Mouse (Mus musculus): Measurements from ENCODE around the gene Ntm.

Ntm gene

DNA sequence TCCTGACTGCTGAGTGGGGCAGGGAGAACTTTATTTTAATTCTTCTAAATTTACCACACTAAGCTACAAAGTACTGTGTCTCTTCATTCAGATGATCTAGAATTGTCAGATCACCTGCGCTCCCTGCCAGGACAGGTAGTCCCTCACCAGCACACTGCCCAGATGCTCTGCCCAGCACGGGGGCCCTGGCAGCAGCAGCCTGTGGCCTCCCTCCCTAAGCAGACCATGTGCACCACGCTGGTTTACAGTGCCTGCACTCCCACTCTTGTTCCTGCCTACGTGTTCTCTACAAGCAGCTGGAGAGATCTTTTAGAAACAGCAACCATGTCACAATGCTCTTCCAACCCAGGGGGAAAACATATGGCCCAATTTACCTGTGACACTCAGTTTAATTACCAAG, 490.7 kb downstream of the Ntm start:
- DNase-seq (ENCODE audit: low read depth), result no peak

- no peak for DNase-seq (ENCODE audit: low read depth)
Observed at GRCm38 (mm10) chr9:29464756-29465155, 498.2 kb downstream of the Ntm start.

DNA sequence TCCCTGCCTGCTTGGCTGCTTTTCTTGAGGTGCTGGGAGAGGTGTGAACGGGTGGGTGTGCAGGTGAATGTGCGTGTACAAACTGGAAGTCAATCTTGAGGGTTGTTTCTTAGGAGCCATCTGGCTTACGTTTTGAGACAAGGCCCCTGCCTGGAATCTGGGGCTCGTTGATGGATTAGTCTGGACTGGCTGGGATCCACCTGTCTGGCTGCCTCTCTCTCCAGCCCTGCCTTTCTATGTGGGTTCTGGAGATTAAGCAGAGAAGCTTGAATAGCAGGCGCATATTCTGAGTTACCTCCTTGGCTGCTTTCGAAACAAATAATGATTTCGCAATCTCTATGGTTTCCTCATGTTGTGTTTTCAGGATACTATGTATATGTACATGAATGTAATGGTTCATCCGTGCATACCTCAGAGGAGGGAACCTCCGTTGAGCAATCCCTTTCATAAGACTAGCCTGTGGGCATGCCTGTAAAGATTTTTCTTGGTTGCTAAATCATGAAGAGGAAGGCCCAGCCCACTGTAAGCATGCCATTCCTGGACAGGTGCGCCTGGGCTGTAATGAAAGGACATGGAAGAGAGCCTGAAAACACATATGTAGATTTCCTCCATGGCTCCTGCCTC, 499.9 kb downstream of the Ntm start:
- no peak for DNase-seq (ENCODE audit: low read depth)

DNA sequence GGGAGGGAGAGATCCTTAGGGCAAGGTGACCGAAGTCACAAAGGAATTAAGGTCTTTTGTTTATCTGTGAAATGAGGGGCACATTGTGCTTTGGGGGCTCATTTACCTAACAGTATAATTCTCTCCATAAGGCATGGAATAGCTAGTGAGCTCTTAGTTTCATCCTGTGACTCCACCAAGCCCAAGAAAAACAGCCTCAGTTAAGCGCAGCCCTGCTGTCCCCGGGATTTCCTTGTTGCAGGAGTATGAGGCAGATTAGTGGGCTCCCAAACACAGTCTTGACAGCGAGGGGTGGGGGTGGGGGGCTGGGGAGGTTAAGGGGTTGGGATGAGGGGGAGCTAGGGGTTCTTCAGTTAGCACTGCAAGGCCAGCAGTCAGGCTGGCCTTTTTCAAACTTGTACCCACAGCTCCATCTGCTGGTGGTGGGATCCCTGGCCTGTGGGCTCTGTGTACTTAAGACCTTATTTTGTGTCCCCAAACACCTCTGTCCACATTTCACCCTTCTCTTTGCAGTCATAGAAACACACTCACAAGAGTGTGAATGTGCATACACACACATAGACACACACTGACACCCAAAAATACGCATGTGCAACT, 504.9 kb downstream of the Ntm start:
- no peak for DNase-seq (ENCODE audit: low read depth)

GRCm38 (mm10) chr9:29456014-29456413, 506.9 kb downstream of the Ntm start:
- no peak for DNase-seq (ENCODE audit: low read depth)

GRCm38 (mm10) chr9:29451232-29451631, 511.7 kb downstream of the Ntm start:
- no peak for DNase-seq (ENCODE audit: low read depth)

- DNase-seq (ENCODE audit: low read depth), result no peak
Observed at GRCm38 (mm10) chr9:29444001-29444400, 518.9 kb downstream of the Ntm start.

- DNase-seq (ENCODE audit: low read depth), result no peak
Observed at GRCm38 (mm10) chr9:29439401-29439800, 523.5 kb downstream of the Ntm start.

DNA sequence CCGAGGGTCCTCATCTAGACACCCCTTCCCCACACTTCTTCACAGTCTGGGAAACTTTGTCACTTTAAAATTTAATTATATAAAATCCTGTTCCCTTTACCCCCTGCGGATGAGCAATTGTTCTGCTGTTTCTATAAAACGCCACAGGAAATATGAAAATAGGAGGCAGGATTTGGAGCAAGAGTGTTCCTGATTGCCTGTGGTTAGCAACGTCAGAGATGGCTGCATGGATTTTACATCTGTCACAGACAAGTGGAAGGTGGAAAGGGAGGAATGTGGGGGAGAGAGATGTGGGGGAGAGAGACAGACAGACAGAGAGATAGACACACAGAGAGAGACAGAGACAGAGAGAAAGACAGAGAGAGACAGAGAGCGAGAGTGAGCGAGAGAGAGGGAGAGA, 528.3 kb downstream of the Ntm start:
- no peak for DNase-seq (ENCODE audit: low read depth)

GRCm38 (mm10) chr9:29433910-29434309, 529.0 kb downstream of the Ntm start:
- DNase-seq (ENCODE audit: low read depth), result no peak

DNA sequence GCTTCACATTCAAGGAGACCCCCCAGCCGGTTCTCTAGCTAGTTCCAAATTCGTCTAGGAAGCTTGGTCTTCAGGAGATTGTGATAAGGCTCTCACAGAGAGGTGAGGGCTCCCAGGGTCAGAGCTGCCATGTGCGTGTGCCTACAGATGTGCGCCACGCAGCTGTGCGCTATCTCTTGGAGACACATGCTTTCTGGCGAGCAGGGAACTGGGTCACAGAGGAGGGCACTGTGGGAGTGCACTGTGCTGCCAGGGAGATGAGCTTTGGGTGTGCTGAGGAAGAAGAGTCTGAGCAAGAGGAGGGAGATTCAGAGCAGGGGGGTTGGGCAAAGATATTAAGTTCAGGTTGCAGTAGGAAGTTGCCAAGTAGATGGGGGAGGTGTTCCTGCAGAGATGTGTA, 529.8 kb downstream of the Ntm start:
- DNase-seq (ENCODE audit: low read depth), result no peak

GRCm38 (mm10) chr9:29431590-29431989, 531.4 kb downstream of the Ntm start:
- DNase-seq (ENCODE audit: low read depth), result no peak

DNA sequence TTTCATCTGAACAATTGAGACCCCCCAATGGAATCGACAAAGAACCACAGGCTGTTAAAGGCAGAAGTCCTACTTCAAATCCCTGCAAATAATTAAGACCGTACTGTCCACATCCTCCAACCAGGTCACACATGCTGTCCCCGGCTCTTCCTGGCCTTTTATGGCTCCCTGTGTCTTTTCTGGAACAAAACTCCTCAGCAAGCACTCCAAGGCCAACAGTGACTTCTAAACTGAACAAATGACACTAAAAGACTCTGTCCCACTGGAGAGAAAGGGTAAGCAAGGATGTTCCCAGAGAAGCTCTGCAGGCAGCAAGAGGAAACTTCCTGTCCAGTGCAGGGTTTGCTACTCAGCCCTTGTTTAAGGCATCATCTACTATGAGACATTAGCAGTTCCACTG, 532.8 kb downstream of the Ntm start:
- DNase-seq (ENCODE audit: low read depth), result no peak

DNA sequence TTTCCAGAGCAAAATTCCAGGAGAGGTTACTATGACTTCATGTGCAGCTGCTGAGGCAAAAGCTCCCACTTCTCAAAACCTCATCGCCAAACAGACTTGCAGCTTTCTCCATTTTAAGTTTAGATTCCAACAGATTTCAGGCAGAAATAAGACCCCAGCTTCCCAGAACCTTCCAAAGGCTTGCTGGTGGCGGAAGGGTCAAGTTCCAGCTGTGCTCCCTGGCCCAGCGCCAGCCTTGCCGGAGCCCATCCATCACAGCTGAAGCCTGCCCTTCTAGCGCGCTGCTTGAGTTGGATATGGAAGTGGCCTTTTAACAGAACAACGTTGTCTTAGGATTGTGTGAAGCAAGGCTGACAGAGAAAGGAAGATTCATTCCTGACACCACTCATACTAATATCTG, 534.6 kb downstream of the Ntm start:
- no peak for DNase-seq (ENCODE audit: low read depth)

DNA sequence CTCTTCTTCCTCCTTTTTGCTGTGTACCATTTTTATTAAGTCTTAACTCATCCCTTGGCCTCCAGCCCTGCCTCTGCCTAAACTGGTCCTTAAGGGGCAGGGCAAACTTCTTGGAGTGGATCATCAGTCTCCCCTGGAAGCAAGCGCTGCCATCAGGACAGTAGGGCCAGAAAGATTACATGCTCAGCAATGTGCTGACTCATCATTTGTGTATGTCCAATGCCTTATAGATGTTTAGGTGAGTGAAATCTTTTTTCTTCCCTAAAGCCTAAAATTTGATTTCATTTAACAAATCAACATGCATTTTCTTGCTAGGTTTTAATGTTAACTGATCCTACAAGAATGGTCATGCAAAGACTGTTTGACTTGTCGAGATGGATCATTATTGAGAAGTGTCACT, 536.7 kb downstream of the Ntm start:
- no peak for DNase-seq (ENCODE audit: low read depth)

- DNase-seq (ENCODE audit: low read depth), result no peak
Observed at GRCm38 (mm10) chr9:29415578-29415977, 547.4 kb downstream of the Ntm start.

- DNase-seq (ENCODE audit: low read depth), result no peak
Observed at GRCm38 (mm10) chr9:29413126-29413525, 549.8 kb downstream of the Ntm start.

DNA sequence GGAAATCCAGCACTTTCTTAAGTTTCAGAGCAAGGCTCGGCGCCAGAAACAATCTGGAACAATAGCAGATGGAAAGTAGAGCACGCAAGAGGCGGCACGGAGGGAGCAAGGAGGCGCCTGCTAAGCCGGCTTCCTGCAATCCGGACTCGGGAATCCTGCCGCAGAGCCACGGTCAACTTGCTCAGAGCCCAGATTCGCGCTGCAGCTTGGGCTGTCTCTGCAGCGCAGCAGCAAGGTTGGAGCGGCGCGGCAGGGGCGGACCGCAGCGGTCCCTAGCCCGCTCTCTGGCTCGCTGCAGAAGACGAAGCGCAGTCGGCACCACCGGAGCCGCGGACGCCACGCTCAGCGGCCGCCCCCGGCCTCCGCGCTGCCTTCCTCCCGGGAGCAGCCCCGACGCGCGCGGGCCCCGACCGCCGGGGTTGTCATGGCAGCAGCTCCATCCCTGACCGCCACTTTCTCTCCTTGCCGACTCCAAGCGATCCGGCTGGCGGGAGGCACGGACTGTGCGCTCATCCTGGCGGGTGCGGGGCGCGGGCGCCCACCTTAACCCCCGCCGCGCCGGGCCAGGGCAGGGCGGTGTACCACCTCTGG, 550.7 kb downstream of the Ntm start:
- no peak for DNase-seq (ENCODE audit: low read depth)

DNA sequence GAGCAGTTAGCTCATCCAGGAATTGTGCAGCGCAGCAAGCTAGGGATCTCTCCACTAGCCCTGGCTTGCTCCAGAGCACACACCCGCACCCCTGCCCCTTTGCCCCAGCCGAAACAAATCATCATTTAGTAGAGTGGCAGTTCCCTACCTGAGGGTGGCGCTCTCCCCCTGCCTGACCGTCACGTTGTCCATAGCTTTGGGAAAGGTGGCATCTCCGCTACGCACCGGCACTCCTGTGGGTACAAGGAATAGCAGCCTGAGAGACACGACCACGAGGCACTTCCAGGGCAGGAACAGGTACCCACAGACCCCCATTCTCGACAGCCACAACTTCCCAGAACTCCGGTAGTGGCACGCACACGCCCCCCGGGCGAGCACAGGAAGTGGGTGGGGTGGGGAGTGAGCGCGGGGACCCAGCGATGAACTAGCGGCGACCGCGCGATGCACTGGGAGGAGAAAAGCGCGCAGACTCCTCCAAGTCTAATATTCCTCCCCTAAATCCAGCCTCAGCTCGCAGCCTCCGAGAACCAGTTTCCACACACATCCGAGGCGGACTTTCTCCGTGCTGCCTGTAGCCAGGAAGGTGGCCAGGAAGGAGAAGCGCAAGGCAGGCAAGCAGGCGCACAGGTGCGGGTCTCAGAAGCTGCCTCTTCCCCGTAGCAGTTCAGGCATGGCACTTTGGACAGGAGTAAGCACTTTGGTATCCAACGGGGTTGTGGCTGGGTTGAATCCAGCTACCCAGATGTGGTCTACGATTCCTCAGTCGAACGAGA, 551.3 kb downstream of the Ntm start:
- no peak for DNase-seq (ENCODE audit: low read depth)

GRCm38 (mm10) chr9:29410728-29411407, 552.1 kb downstream of the Ntm start:
- no peak for DNase-seq (ENCODE audit: low read depth)

GRCm38 (mm10) chr9:29410284-29410683, 552.7 kb downstream of the Ntm start:
- no peak for DNase-seq (ENCODE audit: low read depth)

GRCm38 (mm10) chr9:29409216-29409907, 553.6 kb downstream of the Ntm start:
- no peak for DNase-seq (ENCODE audit: low read depth)
